Mouse (Mus musculus) liver, adult 2 months (tissue): ENCODE data around the gene Pcgf5.

Experiments
- CTCF ChIP-seq: fragments of 200-500 bp; IDR thresholded peaks from 2 replicates; pipeline ENCODE4 v1.5.1; 2011; ENCODE audit warnings: low read depth, low read length, control low read depth
- POLR2A ChIP-seq: fragments of 200-500 bp; IDR thresholded peaks from 2 replicates; pipeline ENCODE4 v1.6.1; 2011; ENCODE audit warnings: low read length, control low read depth; ENCODE audit not compliant: insufficient read depth; ENCODE audit errors: extremely low read depth

- no peak for TF ChIP-seq POLR2A
- TF ChIP-seq CTCF = no peak
Measured at GRCm38 (mm10) chr19:36408352-36409100, 60.4 kb downstream of the Pcgf5 start.
